Mouse (Mus musculus) CH12.LX (cell line): Measurements from ENCODE around the gene Pde8b. TPM values are rescaled to one million over a fixed set of nuclear protein-coding genes. Genes with fewer than 3 reads are reported as not detected.

ENCODE experiments used
- DNase-seq: peaks from one replicate; pipeline ENCODE4 v3.0.0-alpha.2; 2013; ENCODE audit errors: extremely low read depth
- H3K27ac ChIP-seq: 2 replicates; pipeline ENCODE4 v1.5.1; 2012; ENCODE audit warnings: low read depth, mild to moderate bottlenecking, control low read depth, moderate library complexity; ENCODE audit not compliant: insufficient read depth
- H3K27me3 ChIP-seq: replicated peaks from 2 replicates; pipeline ENCODE3; 2012; ENCODE audit warnings: inconsistent platforms
- H3K36me3 ChIP-seq, 2 experiments: replicated peaks in 1 of 2; 2 replicates each; pipeline versions ENCODE3 to v1.6.1; 2012; ENCODE audit warnings: inconsistent platforms in 1 of 2, low read length in 1 of 2, mild to moderate bottlenecking in 1 of 2, mixed read lengths in 1 of 2, moderate library complexity in 1 of 2; ENCODE audit not compliant: control insufficient read depth in 1 of 2, insufficient read depth in 1 of 2
- H3K4me1 ChIP-seq, 2 experiments: 2 replicates each; pipeline ENCODE4 v1.6.1; 2012; ENCODE audit warnings: inconsistent platforms in 1 of 2, moderate library complexity in 1 of 2; ENCODE audit not compliant: insufficient read depth in 2 of 2, control insufficient read depth in 1 of 2
- H3K4me2 ChIP-seq: 2 replicates; pipeline ENCODE4 v1.6.1; 2012; ENCODE audit warnings: low read depth, mild to moderate bottlenecking, control low read depth; ENCODE audit not compliant: poor library complexity, insufficient read depth, severe bottlenecking
- H3K4me3 ChIP-seq, 3 experiments: fragments of 150-350 bp in 1 of 3; sonication (generic) in 1 of 3; replicated peaks in 1 of 3; 2 replicates each; pipeline versions ENCODE3 to v1.5.1; 2011 to 2012; ENCODE audit warnings: low read depth in 2 of 3, low read length in 2 of 3, mild to moderate bottlenecking in 2 of 3, moderate library complexity in 2 of 3, control low read depth in 1 of 3, improper control_type of control experiment in 1 of 3, inconsistent platforms in 1 of 3, mixed read lengths in 1 of 3; ENCODE audit not compliant: poor library complexity in 1 of 3
- H3K79me2 ChIP-seq: replicated peaks from 2 replicates; pipeline ENCODE4 v1.6.1; 2012; ENCODE audit warnings: mild to moderate bottlenecking, moderate library complexity; ENCODE audit not compliant: control insufficient read depth, poor library complexity, insufficient read depth, severe bottlenecking; ENCODE audit errors: extremely low read depth
- H3K9ac ChIP-seq: 2 replicates; pipeline ENCODE4 v1.6.1; 2012; ENCODE audit warnings: low read depth, mild to moderate bottlenecking, control low read depth, moderate library complexity; ENCODE audit not compliant: insufficient read depth
- H3K9me3 ChIP-seq: replicated peaks from 2 replicates; pipeline ENCODE3; 2012; ENCODE audit warnings: low read length, inconsistent platforms, mixed read lengths
- BHLHE40 ChIP-seq: IDR thresholded peaks from 2 replicates; pipeline ENCODE4 v1.6.1; 2011; ENCODE audit warnings: mild to moderate bottlenecking, low read depth, low read length, improper control_type of control experiment
- CHD1 ChIP-seq: IDR thresholded peaks from 2 replicates; pipeline ENCODE4 v1.6.1; 2012; ENCODE audit warnings: low read depth, low read length, improper control_type of control experiment, inconsistent platforms
- ELF1 ChIP-seq: IDR thresholded peaks from 2 replicates; pipeline ENCODE4 v1.6.1; 2014; ENCODE audit warnings: low read depth, mild to moderate bottlenecking, inconsistent platforms, low read length, improper control_type of control experiment
- ETS1 ChIP-seq: conservative IDR thresholded peaks from 2 replicates; pipeline ENCODE4 v1.6.1; 2012; ENCODE audit warnings: low read depth, mild to moderate bottlenecking, inconsistent platforms, low read length, improper control_type of control experiment, moderate library complexity
- GABPA ChIP-seq: IDR thresholded peaks from 2 replicates; pipeline ENCODE4 v1.6.1; 2012; ENCODE audit warnings: low read depth, low read length, improper control_type of control experiment, inconsistent platforms; ENCODE audit not compliant: insufficient replicate concordance
- IRF4 ChIP-seq: IDR thresholded peaks from 2 replicates; pipeline ENCODE4 v1.6.1; 2014; ENCODE audit warnings: low read depth, mild to moderate bottlenecking, inconsistent platforms, low read length, improper control_type of control experiment
- JUN ChIP-seq: IDR thresholded peaks from 2 replicates; pipeline ENCODE4 v1.6.1; 2011; ENCODE audit warnings: low read depth, mild to moderate bottlenecking, low read length, improper control_type of control experiment, moderate library complexity; ENCODE audit not compliant: insufficient read depth
- KAT2A ChIP-seq: IDR thresholded peaks from 2 replicates; pipeline ENCODE4 v1.6.1; 2012; ENCODE audit warnings: low read length, improper control_type of control experiment, inconsistent platforms; ENCODE audit not compliant: insufficient replicate concordance
- MAX ChIP-seq: IDR thresholded peaks from 2 replicates; pipeline ENCODE4 v1.6.1; 2011; ENCODE audit warnings: low read length, improper control_type of control experiment
- MEF2A ChIP-seq: IDR thresholded peaks from 2 replicates; pipeline ENCODE4 v1.6.1; 2014; ENCODE audit warnings: low read depth, mild to moderate bottlenecking, inconsistent platforms, low read length, improper control_type of control experiment, borderline replicate concordance
- PAX5 ChIP-seq: IDR thresholded peaks from 2 replicates; pipeline ENCODE4 v1.6.1; 2012; ENCODE audit warnings: low read length, inconsistent platforms, mixed read lengths
- POLR2AphosphoS2 ChIP-seq: IDR thresholded peaks from 2 replicates; pipeline ENCODE4 v1.6.1; 2011; ENCODE audit warnings: low read depth, low read length, improper control_type of control experiment
- RAD21 ChIP-seq: IDR thresholded peaks from 2 replicates; pipeline ENCODE4 v1.6.1; 2011; ENCODE audit warnings: low read depth, mild to moderate bottlenecking, low read length, improper control_type of control experiment, moderate library complexity
- RCOR1 ChIP-seq: conservative IDR thresholded peaks from 2 replicates; pipeline ENCODE4 v1.6.1; 2012; ENCODE audit warnings: low read depth, mild to moderate bottlenecking, inconsistent platforms, low read length, improper control_type of control experiment
- TBP ChIP-seq: conservative IDR thresholded peaks from 2 replicates; pipeline ENCODE4 v1.6.1; 2011; ENCODE audit warnings: low read depth, low read length, improper control_type of control experiment
- UBTF ChIP-seq: IDR thresholded peaks from 2 replicates; pipeline ENCODE4 v1.6.1; 2012; ENCODE audit warnings: low read depth, mild to moderate bottlenecking, inconsistent platforms, low read length, improper control_type of control experiment, moderate library complexity
- USF1 ChIP-seq: IDR thresholded peaks from 2 replicates; pipeline ENCODE4 v1.6.1; 2014; ENCODE audit warnings: low read depth, mild to moderate bottlenecking, inconsistent platforms, low read length, improper control_type of control experiment
- USF2 ChIP-seq: conservative IDR thresholded peaks from 2 replicates; pipeline ENCODE4 v1.6.1; 2011; ENCODE audit warnings: low read depth, low read length, improper control_type of control experiment
- ZC3H11A ChIP-seq: IDR thresholded peaks from 2 replicates; pipeline ENCODE4 v1.6.1; 2012; ENCODE audit warnings: low read depth, mild to moderate bottlenecking, inconsistent platforms, low read length, improper control_type of control experiment
- dilution Hi-C: fragments of 300-500 bp; cut with MboI; formaldehyde crosslinking; loops from 2 replicates; pipeline ENCODE4 v1.14.3; 2020; ENCODE audit warnings: low sequenced_read_pairs; ENCODE audit not compliant: extremely low pct_unique_long_range_greater_than_20kb, extremely low pct_ligation_motif_present
- in situ Hi-C: fragments of 300-500 bp; cut with MboI; formaldehyde crosslinking; loops from 3 replicates; pipeline ENCODE4 v1.14.3; 2019; ENCODE audit warnings: low sequenced_read_pairs, low pct_ligation_motif_present, low pct_unique_long_range_greater_than_20kb, mixed read lengths
- polyA plus RNA-seq: library from polyadenylated mRNA; unstranded; fragments of >175 nt; gene quantifications from 2 replicates; pipeline ENCODE4 v1.2.1, GENCODE M21; 2012; ENCODE audit warnings: low read depth; ENCODE audit not compliant: insufficient read length
- total RNA-seq, 2 experiments: library from RNA; depleted of rRNA; stranded (reverse); fragments of 300-350 nt in 1 of 2; fragments of >200 nt in 1 of 2; gene quantifications; 2 replicates each; pipeline ENCODE4 v1.2.3; 2012 to 2014

The Pde8b gene
- total and polyA plus RNA-seq, 3 experiments: 0.25 to 2.0 (median 0.93) TPM

DNA sequence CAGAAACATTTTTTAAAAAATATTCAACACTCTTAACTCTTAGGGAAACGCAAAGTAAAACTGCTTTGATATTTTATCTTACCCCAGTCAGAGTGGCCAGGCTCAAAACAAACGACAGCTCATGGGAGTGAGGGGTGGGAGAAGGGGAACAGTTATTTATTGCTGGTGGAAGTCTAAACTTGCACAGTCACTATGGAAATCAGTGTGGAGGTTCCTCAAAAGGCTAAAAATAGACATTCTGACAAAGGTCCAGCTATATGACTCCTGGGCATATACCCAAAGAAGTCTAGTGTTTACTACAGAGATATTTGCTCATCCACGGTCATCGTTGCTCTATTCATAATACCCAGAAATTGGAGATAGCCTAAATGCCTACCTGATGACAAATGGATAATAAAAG, 211.9 kb downstream of the Pde8b start:
- in situ Hi-C loops: no loop called here

DNA sequence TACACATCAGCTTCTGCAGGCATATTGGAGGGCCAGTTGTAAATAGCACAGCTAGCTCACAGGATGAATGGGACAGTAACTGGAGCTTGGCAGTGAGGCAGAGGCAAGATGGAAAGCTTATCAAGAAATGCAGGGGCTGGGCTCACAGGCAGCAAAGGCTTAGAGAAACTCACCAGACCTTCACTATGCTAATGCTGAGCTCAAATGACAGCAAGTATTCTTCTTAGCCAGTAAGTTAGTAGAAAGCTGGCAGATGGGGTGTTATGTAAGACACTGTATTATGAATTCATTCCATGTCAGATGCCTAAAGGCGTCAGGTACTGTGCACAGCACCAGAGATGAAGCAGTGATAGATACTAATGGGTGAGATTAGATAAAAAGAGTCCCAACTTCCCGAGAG, 215.4 kb downstream of the Pde8b start:
- Histone ChIP-seq H3K4me2 (no peak overlapping the region), H3K27ac (no peak overlapping the region), H3K36me3 (peaks cover 0 to 5% of the 10 kb centered on the region in 2 experiments), H3K9me3 (no peaks in the 10 kb centered on the region), H3K9ac (no peak overlapping the region), H3K79me2 (no peaks in the 10 kb centered on the region), H3K4me3 (no peak overlapping the region), H3K27me3 (no peaks in the 10 kb centered on the region), H3K4me1 (peaks cover 10 to 40% of the 10 kb centered on the region in 2 experiments)
- dilution Hi-C loops (no loop called here), in situ Hi-C loops (no loop called here)
- no peak for TF ChIP-seq RAD21
- TF ChIP-seq POLR2AphosphoS2: no peak
- no peak for TF ChIP-seq JUN
- no peak for TF ChIP-seq KAT2A
- TF ChIP-seq MAX: no peak
- no peak for TF ChIP-seq MEF2A
- TF ChIP-seq RCOR1: no peak
- TF ChIP-seq CHD1: no peak
- no peak for DNase-seq

More for the DNA sequence above, 211.9 kb downstream of the Pde8b start:
- no peak overlapping the region for H3K9ac ChIP-seq
- no peak for TF ChIP-seq MAX
- TF ChIP-seq PAX5: no peak
- no peak for TF ChIP-seq MEF2A
- TF ChIP-seq ETS1: no peak
- H3K4me3 ChIP-seq: no peak overlapping the region
- dilution Hi-C loops: no loop called here
- peaks cover 3 to 45% of the 10 kb centered on the region in 2 experiments; a peak in 3 of 4 replicates for H3K4me1 ChIP-seq
- no peak overlapping the region for H3K27ac ChIP-seq
- no peak for DNase-seq
- no peaks in the 10 kb centered on the region for H3K79me2 ChIP-seq
- H3K27me3 ChIP-seq: no peaks in the 10 kb centered on the region
- H3K9me3 ChIP-seq: no peaks in the 10 kb centered on the region
- H3K4me2 ChIP-seq: no peak overlapping the region
- no peaks in the 10 kb centered on the region for H3K36me3 ChIP-seq

DNA sequence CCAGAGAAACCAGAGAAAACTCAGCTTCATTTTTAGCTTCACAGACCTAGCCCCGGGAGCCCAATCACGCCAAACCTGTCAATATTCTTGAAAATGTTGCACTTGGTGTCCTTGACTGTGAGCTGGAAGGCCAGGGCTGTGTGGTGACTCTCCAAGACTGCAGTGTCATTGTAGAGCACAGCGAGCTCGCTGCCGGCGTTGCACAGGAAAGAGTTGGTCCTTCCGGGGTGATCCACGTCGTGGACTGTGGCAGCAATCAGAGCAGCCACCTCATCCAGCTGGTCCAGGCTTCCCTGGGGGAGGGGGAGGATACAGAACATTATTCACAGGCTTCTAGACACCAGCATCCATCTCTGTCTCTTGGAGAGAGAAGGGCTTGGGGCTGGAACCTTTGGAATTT, 216.0 kb downstream of the Pde8b start:
- dilution Hi-C loops (no loop called here), in situ Hi-C loops (no loop called here)
- DNase-seq: no peak
- Histone ChIP-seq H3K9ac (no peak overlapping the region), H3K9me3 (no peaks in the 10 kb centered on the region), H3K27ac (no peak overlapping the region), H3K79me2 (no peaks in the 10 kb centered on the region), H3K27me3 (no peaks in the 10 kb centered on the region), H3K4me3 (no peak overlapping the region), H3K36me3 (peaks cover 0 to 7% of the 10 kb centered on the region in 2 experiments), H3K4me2 (no peak overlapping the region), H3K4me1 (peaks cover 10 to 34% of the 10 kb centered on the region in 2 experiments)
- TF ChIP-seq BHLHE40 (no peak), GABPA (no peak), USF2 (no peak), ZC3H11A (no peak), TBP (no peak), RCOR1 (no peak), ELF1 (no peak), USF1 (no peak), IRF4 (no peak), UBTF (no peak)
